Mouse (Mus musculus) forebrain, embryonic 14.5 days (tissue): ENCODE data around the gene Serpinb3b. TPM values are rescaled to one million over a fixed set of nuclear protein-coding genes. Genes with fewer than 3 reads are reported as not detected.
A peak's percentile ranks its signal among the peaks of the same experiment; 100 is the strongest.
"Not testable (repeated sequence)": the region's sequence is repeated elsewhere in the genome, so short reads cannot be mapped to it uniquely, and the experiment has no call there.

Source experiments
- ATAC-seq: fragments of 200-750 bp; cut with Nextera tagmentation; 2 replicates; pipeline ENCODE4 v1.8.0; 2017; ENCODE audit warnings: mild to moderate bottlenecking, moderate library complexity
- DNase-seq: peaks from one replicate; pipeline ENCODE4 v3.0.0-alpha.2; 2015; ENCODE audit warnings: low spot score
- H3K27ac ChIP-seq: fragments of 300-500 bp; sonication (generic); 2 replicates; pipeline ENCODE4 v1.5.1; 2014; ENCODE audit warnings: low read depth, mild to moderate bottlenecking, control low read depth, low read length, moderate library complexity
- H3K27me3 ChIP-seq: fragments of 300-500 bp; sonication (generic); replicated peaks from 2 replicates; pipeline ENCODE4 v1.6.1; 2014; ENCODE audit warnings: low read length, control low read depth, mixed read lengths; ENCODE audit not compliant: control insufficient read depth, insufficient read depth
- H3K36me3 ChIP-seq: fragments of 300-500 bp; sonication (generic); 2 replicates; pipeline ENCODE4 v1.6.1; 2014; ENCODE audit warnings: low read length, control low read depth; ENCODE audit not compliant: control insufficient read depth, insufficient read depth
- H3K4me1 ChIP-seq: fragments of 300-500 bp; sonication (generic); 2 replicates; pipeline ENCODE4 v1.6.1; 2014; ENCODE audit warnings: antibody characterized with exemption, low read length, control low read depth; ENCODE audit not compliant: control insufficient read depth, insufficient read depth
- H3K4me2 ChIP-seq: fragments of 300-500 bp; sonication (generic); 2 replicates; pipeline ENCODE4 v1.6.1; 2014; ENCODE audit warnings: mild to moderate bottlenecking, control low read depth, low read length
- H3K4me3 ChIP-seq: fragments of 300-500 bp; sonication (generic); 2 replicates; pipeline ENCODE4 v1.5.1; 2014; ENCODE audit warnings: low read depth, low read length, control low read depth
- H3K9ac ChIP-seq: fragments of 300-500 bp; sonication (generic); 2 replicates; pipeline ENCODE4 v1.6.1; 2014; ENCODE audit warnings: mild to moderate bottlenecking, low read length, control low read depth, moderate library complexity
- H3K9me3 ChIP-seq: fragments of 300-500 bp; sonication (generic); replicated peaks from 2 replicates; pipeline ENCODE4 v1.6.1; 2016; ENCODE audit warnings: low read length, control low read depth, mixed read lengths; ENCODE audit not compliant: control insufficient read depth
- WGBS: fragments of 180-500 bp; shearing (Covaris S2); extraction: QIAGEN DNeasy Blood & Tissue Kit; methylation state at CpG from one replicate; pipeline ENCODE4 v1.1.7; 2014; 5-methylcytosine and 5-hydroxymethylcytosine counted together
- polyA plus RNA-seq: library from polyadenylated mRNA; unstranded; fragments of >200 nt; fragmentation: Nextera tagmentation; extraction: Ambion mirVana; gene quantifications from 2 replicates; pipeline ENCODE4 v1.2.1, GENCODE M21; 2014

Gene Serpinb3b
- polyA plus RNA-seq: not detected in 2 replicates

- not testable (repeated sequence) for H3K4me2 ChIP-seq, H3K4me3 ChIP-seq, ATAC-seq, H3K9me3 ChIP-seq, H3K27me3 ChIP-seq, H3K4me1 ChIP-seq, H3K9ac ChIP-seq, H3K36me3 ChIP-seq, DNase-seq, H3K27ac ChIP-seq
Measured at GRCm38 (mm10) chr1:107278261-107278660, at the start of gene Serpinb3b, which contains the start of gene Serpinb3c. Gene Serpinb3b (minus strand): TSS chr1:107278361. Gene Serpinb3c (minus strand): TSS chr1:107278371.

GRCm38 (mm10) chr1:107243170-107243569, 35.0 kb downstream of the Serpinb3b start:
- 51% methylated on average over 3 of the region's 3 CpGs for WGBS

GRCm38 (mm10) chr1:107217276-107217675, 60.9 kb downstream of the Serpinb3b start:
- DNase-seq, H3K27me3 ChIP-seq, H3K27ac ChIP-seq, H3K4me2 ChIP-seq, H3K36me3 ChIP-seq, H3K4me3 ChIP-seq, H3K4me1 ChIP-seq, H3K9me3 ChIP-seq, H3K9ac ChIP-seq, ATAC-seq: not testable (repeated sequence)
- WGBS: 78% methylated on average over 1 of the region's 1 CpGs

More at GRCm38 (mm10) chr1:107243170-107243569, 35.0 kb downstream of the Serpinb3b start:
- H3K27me3 ChIP-seq, H3K4me1 ChIP-seq, H3K4me2 ChIP-seq, H3K27ac ChIP-seq, H3K4me3 ChIP-seq, H3K36me3 ChIP-seq, H3K9ac ChIP-seq, H3K9me3 ChIP-seq: not testable (repeated sequence)
- peak; percentile 17 for DNase-seq
- ATAC-seq: peak; percentile 55

GRCm38 (mm10) chr1:107127453-107127852, 150.7 kb downstream of the Serpinb3b start:
- H3K9me3 ChIP-seq, H3K4me2 ChIP-seq, H3K4me1 ChIP-seq, H3K27me3 ChIP-seq, DNase-seq, H3K4me3 ChIP-seq, H3K36me3 ChIP-seq, ATAC-seq, H3K9ac ChIP-seq, H3K27ac ChIP-seq: not testable (repeated sequence)

Other genes starting within 250 kb of the Serpinb3b start
- gene Serpinb3a, start 226.1 kb downstream of the Serpinb3b start, polyA plus RNA-seq: not detected in 2 replicates
- not detected in 2 replicates for gene Serpinb3d, start 194.9 kb downstream of the Serpinb3b start, polyA plus RNA-seq
- gene Serpinb3c, start within 50 bp of the Serpinb3b start, polyA plus RNA-seq: not detected in 2 replicates
- gene Serpinb11, start 82.8 kb upstream of the Serpinb3b start, polyA plus RNA-seq: not detected in 2 replicates
- not detected in 2 replicates for gene Serpinb7, start 121.3 kb upstream of the Serpinb3b start, polyA plus RNA-seq
- gene Serpinb2, start 233.1 kb upstream of the Serpinb3b start, polyA plus RNA-seq: 0.19 and 0.28 TPM in 2 replicates